Mouse (Mus musculus): ENCODE data around the gene Gm28048. TPM values are rescaled to one million over a fixed set of nuclear protein-coding genes. Genes with fewer than 3 reads are reported as not detected.

Gm28048 gene
- total RNA-seq, 1 experiment from 2014 or later = 27.5 TPM

GRCm38 (mm10) chr11:22858441-22859300 lies 123.2 kb downstream of the Gm28048 start:
- peak; percentile 45 for DNase-seq

- peak; percentile 64 for DNase-seq
Measured at GRCm38 (mm10) chr11:22857705-22858440, 124.0 kb downstream of the Gm28048 start.

GRCm38 (mm10) chr11:22857106-22857704 lies 124.7 kb downstream of the Gm28048 start:
- no peak for DNase-seq

GRCm38 (mm10) chr11:22856371-22856965 lies 125.4 kb downstream of the Gm28048 start:
- DNase-seq = no peak

GRCm38 (mm10) chr11:22854571-22854970 lies 127.3 kb downstream of the Gm28048 start:
- no peak for DNase-seq

GRCm38 (mm10) chr11:22853477-22854157 lies 128.3 kb downstream of the Gm28048 start:
- peak; percentile 67 for DNase-seq

- no peak for DNase-seq
Measured at GRCm38 (mm10) chr11:22852510-22852909, 129.4 kb downstream of the Gm28048 start.

GRCm38 (mm10) chr11:22851416-22851815 lies 130.5 kb downstream of the Gm28048 start:
- DNase-seq = no peak

- DNase-seq = no peak
Measured at GRCm38 (mm10) chr11:22850077-22850476, 131.8 kb downstream of the Gm28048 start.

GRCm38 (mm10) chr11:22848649-22849195 lies 133.2 kb downstream of the Gm28048 start:
- no peak for DNase-seq

- peak; percentile 53 for DNase-seq
Measured at GRCm38 (mm10) chr11:22847732-22848648, 133.9 kb downstream of the Gm28048 start.

GRCm38 (mm10) chr11:22846960-22847731 lies 134.7 kb downstream of the Gm28048 start:
- no peak for DNase-seq

- DNase-seq = peak; percentile 3
Measured at GRCm38 (mm10) chr11:22846093-22846835, 135.6 kb downstream of the Gm28048 start.

GRCm38 (mm10) chr11:22844754-22845718 lies 136.9 kb downstream of the Gm28048 start:
- peak; percentile 33 for DNase-seq

- DNase-seq = peak; percentile 4
Measured at GRCm38 (mm10) chr11:22839456-22839855, 142.4 kb downstream of the Gm28048 start.

GRCm38 (mm10) chr11:22838361-22838760 lies 143.5 kb downstream of the Gm28048 start:
- no peak for DNase-seq

- DNase-seq = no peak
Measured at GRCm38 (mm10) chr11:22836269-22836668, 145.6 kb downstream of the Gm28048 start.

GRCm38 (mm10) chr11:22832600-22832999 lies 149.3 kb downstream of the Gm28048 start:
- no peak for DNase-seq
